Mouse (Mus musculus) midbrain, embryonic 11.5 days (tissue): ENCODE measurements around the gene Inpp4a. TPM values are rescaled to one million over a fixed set of nuclear protein-coding genes. Genes with fewer than 3 reads are reported as not detected.

ENCODE experiments used
- ATAC-seq: fragments of 200-750 bp; cut with Nextera tagmentation; 2 replicates; pipeline ENCODE4 v1.8.0; 2017; ENCODE audit warnings: moderate TSS enrichment, moderate library complexity; ENCODE audit not compliant: low FRiP score
- DNase-seq: peaks from one replicate; pipeline ENCODE4 v3.0.0; 2015; ENCODE audit warnings: low spot score; ENCODE audit errors: missing footprints
- H3K27ac ChIP-seq: fragments of 300-500 bp; sonication (generic); 2 replicates; pipeline ENCODE4 v1.5.1; 2014; ENCODE audit warnings: low read depth, low read length
- H3K27me3 ChIP-seq: fragments of 300-500 bp; sonication (generic); 2 replicates; pipeline ENCODE4 v1.6.1; 2014; ENCODE audit warnings: mild to moderate bottlenecking, low read length, moderate library complexity, mixed read lengths; ENCODE audit not compliant: control insufficient read depth, insufficient read depth
- H3K36me3 ChIP-seq: fragments of 300-500 bp; sonication (generic); 2 replicates; pipeline ENCODE4 v1.6.1; 2014; ENCODE audit warnings: mild to moderate bottlenecking, low read length, moderate library complexity, mixed read lengths; ENCODE audit not compliant: control insufficient read depth, insufficient read depth
- H3K4me1 ChIP-seq: fragments of 300-500 bp; sonication (generic); 2 replicates; pipeline ENCODE4 v1.6.1; 2014; ENCODE audit warnings: low read length; ENCODE audit not compliant: control insufficient read depth, insufficient read depth
- H3K4me2 ChIP-seq: fragments of 300-500 bp; sonication (generic); 2 replicates; pipeline ENCODE4 v1.6.1; 2014; ENCODE audit warnings: mild to moderate bottlenecking, moderate library complexity
- H3K4me3 ChIP-seq: fragments of 300-500 bp; sonication (generic); 2 replicates; pipeline ENCODE4 v1.5.1; 2014; ENCODE audit warnings: low read depth, low read length
- H3K9ac ChIP-seq: fragments of 300-500 bp; sonication (generic); 2 replicates; pipeline ENCODE4 v1.6.1; 2014; ENCODE audit warnings: low read length
- H3K9me3 ChIP-seq: fragments of 300-500 bp; sonication (generic); 2 replicates; pipeline ENCODE4 v1.6.1; 2016; ENCODE audit warnings: low read length; ENCODE audit not compliant: control insufficient read depth
- WGBS: fragments of 180-500 bp; shearing (Covaris S2); extraction: QIAGEN DNeasy Blood & Tissue Kit; methylation state at CpG from one replicate; pipeline ENCODE4 v1.1.7; 2014; 5-methylcytosine and 5-hydroxymethylcytosine counted together
- polyA plus RNA-seq: library from polyadenylated mRNA; unstranded; fragments of >200 nt; fragmentation: Nextera tagmentation; extraction: Ambion mirVana; gene quantifications from 2 replicates; pipeline ENCODE4 v1.2.1, GENCODE M21; 2014

The Inpp4a gene
- polyA plus RNA-seq, 1 experiment from 2014 or later = 19.5 TPM

DNA sequence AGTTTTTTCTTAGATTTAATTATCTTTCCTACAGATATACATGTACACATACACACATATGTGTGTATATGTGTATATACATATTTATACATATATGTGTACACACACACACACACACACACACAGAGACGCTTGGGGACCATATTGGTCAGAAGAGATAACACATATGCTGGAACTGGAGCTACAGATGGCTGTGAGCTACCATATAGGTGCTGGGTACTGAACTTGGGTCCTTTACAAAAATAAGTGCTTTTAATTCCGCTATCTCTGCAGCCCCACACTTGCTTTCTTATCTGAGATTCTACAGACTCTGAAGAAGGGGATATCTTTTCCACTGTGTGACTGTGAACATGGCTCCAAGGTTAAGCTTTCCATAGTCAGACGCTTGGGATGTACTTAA lies 43.6 kb downstream of the Inpp4a start:
- H3K36me3 ChIP-seq = no peaks in the 10 kb centered on the region
- no peaks in the 10 kb centered on the region for H3K27me3 ChIP-seq
- ATAC-seq (no peak), DNase-seq (no peak)
- no peaks in the 10 kb centered on the region for H3K4me1 ChIP-seq
- no peak overlapping the region for H3K9ac ChIP-seq
- WGBS = 94% methylated on average over 3 of the region's 3 CpGs
- H3K9me3 ChIP-seq = no peaks in the 10 kb centered on the region
- H3K4me2 ChIP-seq = no peak overlapping the region
- no peak overlapping the region for H3K27ac ChIP-seq
- no peak overlapping the region for H3K4me3 ChIP-seq

- no peak for DNase-seq
- H3K9me3 ChIP-seq = no peaks in the 10 kb centered on the region
- no peaks in the 10 kb centered on the region for H3K4me1 ChIP-seq
- no peak overlapping the region for H3K9ac ChIP-seq
- no peaks in the 10 kb centered on the region for H3K36me3 ChIP-seq
- no peak overlapping the region for H3K4me2 ChIP-seq
- 86% methylated on average over 6 of the region's 6 CpGs for WGBS
- H3K27me3 ChIP-seq = no peaks in the 10 kb centered on the region
- H3K27ac ChIP-seq = no peak overlapping the region
- no peak for ATAC-seq
- H3K4me3 ChIP-seq = no peak overlapping the region
Observed at GRCm38 (mm10) chr1:37344223-37344916, 44.7 kb downstream of the Inpp4a start.

GRCm38 (mm10) chr1:37347361-37348080 lies 47.9 kb downstream of the Inpp4a start:
- no peaks in the 10 kb centered on the region for H3K4me1 ChIP-seq
- WGBS = 85% methylated on average over 9 of the region's 9 CpGs
- DNase-seq (no peak), ATAC-seq (no peak)
- no peak overlapping the region for H3K27ac ChIP-seq
- H3K27me3 ChIP-seq = no peaks in the 10 kb centered on the region
- H3K9ac ChIP-seq = no peak overlapping the region
- H3K36me3 ChIP-seq = no peaks in the 10 kb centered on the region
- no peaks in the 10 kb centered on the region for H3K9me3 ChIP-seq
- H3K4me3 ChIP-seq = no peak overlapping the region
- H3K4me2 ChIP-seq = no peak overlapping the region

- no peak for ATAC-seq
- WGBS = 67% methylated on average over 7 of the region's 7 CpGs
Observed at GRCm38 (mm10) chr1:37350886-37351651, 51.4 kb downstream of the Inpp4a start.

DNA sequence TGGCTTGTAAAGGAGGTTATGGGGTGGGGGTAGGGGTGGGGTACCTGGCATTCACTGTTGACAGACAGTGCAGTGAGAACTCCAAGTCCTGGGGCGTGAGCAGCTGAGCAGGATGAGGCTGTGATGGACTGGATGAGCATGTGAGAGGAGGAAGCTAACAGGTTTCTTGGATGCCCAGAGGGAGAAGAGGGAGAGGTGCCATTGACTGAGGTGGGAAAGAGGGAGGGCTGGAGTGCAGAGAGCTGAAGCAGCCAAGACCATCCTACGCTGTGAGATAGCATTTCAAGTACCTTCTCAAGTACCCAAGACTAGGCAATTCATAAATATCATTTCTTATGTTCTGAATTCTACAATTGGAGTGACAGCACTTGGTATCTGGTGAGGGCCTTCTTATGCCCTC lies 52.3 kb downstream of the Inpp4a start:
- no peaks in the 10 kb centered on the region for H3K9me3 ChIP-seq
- H3K27me3 ChIP-seq = no peaks in the 10 kb centered on the region
- WGBS = 82% methylated on average over 2 of the region's 2 CpGs
- no peaks in the 10 kb centered on the region for H3K4me1 ChIP-seq
- no peak overlapping the region for H3K4me3 ChIP-seq
- DNase-seq = no peak
- H3K36me3 ChIP-seq = no peaks in the 10 kb centered on the region
- H3K4me2 ChIP-seq = no peak overlapping the region
- no peak overlapping the region for H3K27ac ChIP-seq
- no peak overlapping the region for H3K9ac ChIP-seq
- no peak for ATAC-seq

More at GRCm38 (mm10) chr1:37350886-37351651, 51.4 kb downstream of the Inpp4a start:
- no peak for DNase-seq
- no peaks in the 10 kb centered on the region for H3K36me3 ChIP-seq
- no peak overlapping the region for H3K4me3 ChIP-seq
- no peaks in the 10 kb centered on the region for H3K4me1 ChIP-seq
- no peak overlapping the region for H3K9ac ChIP-seq
- no peaks in the 10 kb centered on the region for H3K9me3 ChIP-seq
- no peak overlapping the region for H3K4me2 ChIP-seq
- no peaks in the 10 kb centered on the region for H3K27me3 ChIP-seq
- no peak overlapping the region for H3K27ac ChIP-seq

- Histone ChIP-seq H3K36me3 (no peaks in the 10 kb centered on the region; the same call in 1 of the 2 replicates), H3K4me1 (no peaks in the 10 kb centered on the region), H3K9me3 (no peaks in the 10 kb centered on the region), H3K4me3 (no peak overlapping the region), H3K27me3 (no peaks in the 10 kb centered on the region), H3K4me2 (no peak overlapping the region), H3K9ac (no peak overlapping the region), H3K27ac (no peak overlapping the region)
- WGBS = 84% methylated on average over 4 of the region's 4 CpGs
- no peak for ATAC-seq
- DNase-seq = no peak
Observed at GRCm38 (mm10) chr1:37353456-37353855, 53.8 kb downstream of the Inpp4a start.

DNA sequence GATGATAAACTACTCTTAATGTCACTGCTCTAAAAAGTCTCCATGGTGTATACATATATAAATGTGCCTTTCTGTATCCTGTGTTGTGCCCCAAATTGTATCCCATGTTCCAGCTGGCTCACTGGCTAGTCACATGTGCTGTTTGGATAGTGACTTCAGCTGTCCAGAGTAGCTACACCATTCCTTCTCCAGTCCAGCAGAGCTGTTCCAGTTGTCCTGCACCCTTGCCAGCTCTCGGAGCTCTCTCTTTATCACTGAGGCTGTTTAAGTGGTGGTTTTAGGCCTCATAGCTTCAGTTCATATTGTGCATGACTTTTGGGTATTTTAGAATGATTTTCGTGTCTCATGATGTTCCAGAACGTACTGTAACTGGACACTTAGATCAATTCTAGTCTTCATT lies 55.8 kb downstream of the Inpp4a start:
- Histone ChIP-seq H3K27me3 (no peaks in the 10 kb centered on the region), H3K27ac (no peak overlapping the region), H3K4me3 (no peak overlapping the region), H3K4me1 (no peaks in the 10 kb centered on the region), H3K9me3 (no peaks in the 10 kb centered on the region), H3K4me2 (no peak overlapping the region), H3K9ac (no peak overlapping the region), H3K36me3 (no peaks in the 10 kb centered on the region; the same call in 1 of the 2 replicates)
- DNase-seq (no peak), ATAC-seq (no peak)
- 91% methylated on average over 3 of the region's 3 CpGs for WGBS

DNA sequence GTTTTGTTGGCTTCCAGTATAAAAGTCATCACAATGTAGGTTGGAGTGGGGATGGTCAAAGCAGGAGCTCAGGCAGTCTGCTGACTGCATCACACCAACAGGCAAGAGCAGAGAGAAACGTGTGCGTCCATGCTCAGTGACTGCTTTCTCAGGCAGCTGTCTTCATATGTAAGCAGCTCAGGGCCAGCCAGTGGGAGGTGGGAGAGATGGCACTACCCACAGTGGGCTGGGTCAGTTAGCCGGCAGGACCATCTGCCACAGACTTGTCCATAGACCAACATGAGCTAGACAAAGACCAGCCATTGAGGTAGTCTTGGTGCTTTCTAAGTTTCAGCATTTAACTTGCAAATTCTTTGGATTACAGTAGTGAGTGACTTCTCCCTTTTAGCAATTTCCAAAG lies 56.6 kb downstream of the Inpp4a start:
- Histone ChIP-seq H3K4me3 (no peak overlapping the region), H3K4me1 (no peaks in the 10 kb centered on the region), H3K9me3 (no peaks in the 10 kb centered on the region), H3K36me3 (no peaks in the 10 kb centered on the region; the same call in 1 of the 2 replicates), H3K4me2 (no peak overlapping the region), H3K27ac (no peak overlapping the region), H3K27me3 (no peaks in the 10 kb centered on the region), H3K9ac (no peak overlapping the region)
- DNase-seq (no peak), ATAC-seq (no peak)
- 92% methylated on average over 3 of the region's 3 CpGs for WGBS

GRCm38 (mm10) chr1:37357173-37357572 lies 57.5 kb downstream of the Inpp4a start:
- DNase-seq = no peak
- no peak for ATAC-seq
- no peak overlapping the region for H3K27ac ChIP-seq
- no peak overlapping the region for H3K4me2 ChIP-seq
- H3K27me3 ChIP-seq = no peaks in the 10 kb centered on the region
- no peaks in the 10 kb centered on the region for H3K9me3 ChIP-seq
- H3K36me3 ChIP-seq = no peaks in the 10 kb centered on the region; the same call in 1 of the 2 replicates
- no peaks in the 10 kb centered on the region for H3K4me1 ChIP-seq
- WGBS = 88% methylated on average over 6 of the region's 6 CpGs
- no peak overlapping the region for H3K9ac ChIP-seq
- H3K4me3 ChIP-seq = no peak overlapping the region
